Mouse (Mus musculus) heart, embryonic 11.5 days (tissue): Measurements from ENCODE around the gene Sbk2. TPM values are rescaled to one million over a fixed set of nuclear protein-coding genes. Genes with fewer than 3 reads are reported as not detected.

Experiments
- ATAC-seq: fragments of 200-750 bp; cut with Nextera tagmentation; replicated peaks from 2 replicates; pipeline ENCODE4 v1.8.0; 2017; ENCODE audit warnings: moderate library complexity; ENCODE audit not compliant: insufficient number of reproducible peaks, low FRiP score, low TSS enrichment
- H3K27ac ChIP-seq: fragments of 300-500 bp; sonication (generic); 2 replicates; pipeline ENCODE4 v1.5.1; 2014; ENCODE audit warnings: mild to moderate bottlenecking, low read depth, low read length
- H3K27me3 ChIP-seq: fragments of 300-500 bp; sonication (generic); 2 replicates; pipeline ENCODE4 v1.6.1; 2014; ENCODE audit warnings: mild to moderate bottlenecking, low read length, mixed read lengths; ENCODE audit not compliant: control insufficient read depth, insufficient read depth
- H3K36me3 ChIP-seq: fragments of 300-500 bp; sonication (generic); 2 replicates; pipeline ENCODE4 v1.6.1; 2014; ENCODE audit warnings: mild to moderate bottlenecking, low read length, moderate library complexity, mixed read lengths; ENCODE audit not compliant: control insufficient read depth, insufficient read depth
- H3K4me1 ChIP-seq: fragments of 300-500 bp; sonication (generic); 2 replicates; pipeline ENCODE4 v1.6.1; 2014; ENCODE audit warnings: low read length; ENCODE audit not compliant: control insufficient read depth, insufficient read depth
- H3K4me2 ChIP-seq: fragments of 300-500 bp; sonication (generic); 2 replicates; pipeline ENCODE4 v1.6.1; 2014; ENCODE audit warnings: mild to moderate bottlenecking, moderate library complexity
- H3K4me3 ChIP-seq: fragments of 300-500 bp; sonication (generic); 2 replicates; pipeline ENCODE4 v1.5.1; 2014; ENCODE audit warnings: low read depth, low read length
- H3K9ac ChIP-seq: fragments of 300-500 bp; sonication (generic); 2 replicates; pipeline ENCODE4 v1.6.1; 2014; ENCODE audit warnings: mild to moderate bottlenecking, low read depth, low read length, moderate library complexity
- H3K9me3 ChIP-seq: fragments of 300-500 bp; sonication (generic); replicated peaks from 2 replicates; pipeline ENCODE4 v1.6.1; 2016; ENCODE audit warnings: low read length; ENCODE audit not compliant: control insufficient read depth
- WGBS: fragments of 180-500 bp; shearing (Covaris S2); extraction: QIAGEN DNeasy Blood & Tissue Kit; methylation state at CpG from one replicate; pipeline ENCODE4 v1.1.7; 2014; ENCODE audit not compliant: insufficient replicate concordance; 5-methylcytosine and 5-hydroxymethylcytosine counted together
- polyA plus RNA-seq: library from polyadenylated mRNA; unstranded; fragments of >200 nt; fragmentation: Nextera tagmentation; extraction: Ambion mirVana; gene quantifications from 2 replicates; pipeline ENCODE4 v1.2.1, GENCODE M21; 2014

The Sbk2 gene
- polyA plus RNA-seq, 1 experiment from 2014 or later: 3.3 TPM

- H3K9ac ChIP-seq: 0 out of 2 replicates have a peak overlapping the region, but pooled peaks have one; percentile 22
- no peak overlapping the region for H3K27ac ChIP-seq
- peak overlapping the region; percentile 62 for H3K4me2 ChIP-seq
- peak overlapping the region; percentile 26 for H3K4me3 ChIP-seq
- peak; percentile 67 for ATAC-seq
- H3K27me3 ChIP-seq: no peaks in the 10 kb centered on the region
- no peaks in the 10 kb centered on the region for H3K9me3 ChIP-seq
- H3K4me1 ChIP-seq: no peaks in the 10 kb centered on the region
- no peaks in the 10 kb centered on the region for H3K36me3 ChIP-seq
- 21% methylated on average over 15 of the region's 15 CpGs for WGBS
These were observed 20.9 kb downstream of the Sbk2 start for GRCm38 (mm10) chr7:4943223-4943815.

GRCm38 (mm10) chr7:4942673-4943072, 21.5 kb downstream of the Sbk2 start:
- H3K4me2 ChIP-seq: no peak overlapping the region
- no peak for ATAC-seq
- H3K27me3 ChIP-seq: no peaks in the 10 kb centered on the region
- no peaks in the 10 kb centered on the region for H3K36me3 ChIP-seq
- WGBS: 44% methylated on average over 5 of the region's 5 CpGs
- no peak overlapping the region for H3K9ac ChIP-seq
- no peaks in the 10 kb centered on the region for H3K4me1 ChIP-seq
- H3K9me3 ChIP-seq: no peaks in the 10 kb centered on the region
- H3K27ac ChIP-seq: no peak overlapping the region
- no peak overlapping the region for H3K4me3 ChIP-seq

- WGBS: 12% methylated on average over 9 of the region's 9 CpGs
- no peaks in the 10 kb centered on the region for H3K27me3 ChIP-seq
- no peak overlapping the region for H3K27ac ChIP-seq
- H3K9ac ChIP-seq: no peak overlapping the region
- H3K9me3 ChIP-seq: no peaks in the 10 kb centered on the region
- H3K4me3 ChIP-seq: no peak overlapping the region
- no peaks in the 10 kb centered on the region for H3K4me1 ChIP-seq
- H3K36me3 ChIP-seq: no peaks in the 10 kb centered on the region
- ATAC-seq: no peak
- H3K4me2 ChIP-seq: no peak overlapping the region
These were observed 24.1 kb downstream of the Sbk2 start for GRCm38 (mm10) chr7:4940068-4940479.

GRCm38 (mm10) chr7:4938456-4938855, 25.8 kb downstream of the Sbk2 start:
- no peak overlapping the region for H3K4me2 ChIP-seq
- no peaks in the 10 kb centered on the region for H3K4me1 ChIP-seq
- no peak for ATAC-seq
- no peak overlapping the region for H3K27ac ChIP-seq
- no peaks in the 10 kb centered on the region for H3K27me3 ChIP-seq
- no peaks in the 10 kb centered on the region for H3K36me3 ChIP-seq
- no peaks in the 10 kb centered on the region for H3K9me3 ChIP-seq
- no peak overlapping the region for H3K9ac ChIP-seq
- 29% methylated on average over 2 of the region's 2 CpGs for WGBS
- no peak overlapping the region for H3K4me3 ChIP-seq

- Histone ChIP-seq H3K4me3 (no peak overlapping the region), H3K9me3 (no peaks in the 10 kb centered on the region), H3K4me2 (no peak overlapping the region), H3K36me3 (no peaks in the 10 kb centered on the region), H3K27me3 (no peaks in the 10 kb centered on the region), H3K9ac (no peak overlapping the region), H3K4me1 (no peaks in the 10 kb centered on the region), H3K27ac (no peak overlapping the region)
- no peak for ATAC-seq
- 70% methylated on average over 11 of the region's 11 CpGs for WGBS
These were observed 26.8 kb downstream of the Sbk2 start for GRCm38 (mm10) chr7:4937392-4937791.

GRCm38 (mm10) chr7:4936832-4937231, 27.4 kb downstream of the Sbk2 start:
- no peaks in the 10 kb centered on the region for H3K36me3 ChIP-seq
- H3K9ac ChIP-seq: no peak overlapping the region
- H3K4me3 ChIP-seq: no peak overlapping the region
- no peaks in the 10 kb centered on the region for H3K9me3 ChIP-seq
- H3K27ac ChIP-seq: no peak overlapping the region
- no peak for ATAC-seq
- no peak overlapping the region for H3K4me2 ChIP-seq
- WGBS: 69% methylated on average over 10 of the region's 10 CpGs
- H3K4me1 ChIP-seq: no peaks in the 10 kb centered on the region
- no peaks in the 10 kb centered on the region for H3K27me3 ChIP-seq

- H3K36me3 ChIP-seq: no peaks in the 10 kb centered on the region
- no peak for ATAC-seq
- no peaks in the 10 kb centered on the region for H3K9me3 ChIP-seq
- H3K27me3 ChIP-seq: no peaks in the 10 kb centered on the region
- H3K4me2 ChIP-seq: no peak overlapping the region
- no peak overlapping the region for H3K4me3 ChIP-seq
- WGBS: 70% methylated on average over 4 of the region's 4 CpGs
- no peak overlapping the region for H3K9ac ChIP-seq
- H3K27ac ChIP-seq: no peak overlapping the region
- H3K4me1 ChIP-seq: no peaks in the 10 kb centered on the region
These were observed 29.9 kb downstream of the Sbk2 start for GRCm38 (mm10) chr7:4934160-4934914.

- WGBS: 61% methylated on average over 12 of the region's 12 CpGs
- Histone ChIP-seq H3K9ac (no peak overlapping the region), H3K4me3 (no peak overlapping the region), H3K4me1 (no peaks in the 10 kb centered on the region), H3K27ac (no peak overlapping the region), H3K9me3 (no peaks in the 10 kb centered on the region), H3K4me2 (no peak overlapping the region), H3K27me3 (no peaks in the 10 kb centered on the region), H3K36me3 (no peaks in the 10 kb centered on the region)
- no peak for ATAC-seq
These were observed 31.1 kb downstream of the Sbk2 start for GRCm38 (mm10) chr7:4933103-4933502.

- Histone ChIP-seq H3K4me1 (peaks cover 27% of the 10 kb centered on the region), H3K9me3 (no peaks in the 10 kb centered on the region), H3K27me3 (no peaks in the 10 kb centered on the region), H3K36me3 (no peaks in the 10 kb centered on the region), H3K27ac (no peak overlapping the region), H3K4me3 (no peak overlapping the region), H3K9ac (no peak overlapping the region), H3K4me2 (no peak overlapping the region)
- ATAC-seq: no peak
- WGBS: 59% methylated on average over 17 of the region's 17 CpGs
These were observed 35.9 kb downstream of the Sbk2 start for GRCm38 (mm10) chr7:4928323-4928722.
